Mouse (Mus musculus) cortical plate, adult 2 months (tissue): ENCODE measurements at regions not wholly inside any gene's neighbourhood (a gene's known extent, or its start where the extent isn't known, plus 50 kb on each side); places are given as distances from the start of the nearest gene placed in this dataset.

ENCODE experiments used
- CTCF ChIP-seq: fragments of 200-500 bp; IDR thresholded peaks from 2 replicates; pipeline ENCODE4 v1.5.1; 2011; ENCODE audit warnings: mild to moderate bottlenecking, control low read depth, low read length; ENCODE audit not compliant: insufficient read depth; ENCODE audit errors: extremely low read depth
- POLR2A ChIP-seq: fragments of 200-500 bp; IDR thresholded peaks from 2 replicates; pipeline ENCODE4 v1.6.1; 2011; ENCODE audit warnings: mild to moderate bottlenecking, low read length, control low read depth; ENCODE audit not compliant: insufficient read depth; ENCODE audit errors: extremely low read depth

DNA sequence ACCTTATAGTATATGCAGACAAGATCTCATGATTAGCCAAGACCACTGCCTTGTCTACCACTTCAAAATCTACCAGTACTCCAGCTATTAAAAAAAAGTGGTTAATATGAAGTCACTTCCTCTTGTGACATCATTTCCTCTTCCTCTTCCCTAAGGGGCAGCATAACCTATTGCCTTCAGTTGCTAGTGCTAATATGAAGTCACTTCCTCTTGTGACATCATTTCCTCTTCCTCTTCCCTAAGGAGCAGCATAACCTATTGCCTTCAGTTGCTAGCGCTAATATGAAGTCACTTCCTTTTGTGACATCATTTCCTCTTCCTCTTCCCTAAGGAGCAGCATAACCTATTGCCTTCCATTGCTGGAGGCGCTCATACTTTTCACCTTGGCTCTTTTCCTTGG is 218.2 kb downstream of the Rpap3 start:
- TF ChIP-seq CTCF, result no peak
- no peak for TF ChIP-seq POLR2A
